Mouse (Mus musculus) ovary, postnatal 36 days (tissue): ENCODE data around the gene Itga3.

Source experiments
- DNase-seq: peaks from one replicate; pipeline ENCODE4 v3.0.0; 2022; ENCODE audit warnings: low spot score, mixed read lengths

Gene Itga3

GRCm38 (mm10) chr11:95071266-95071665, 5.3 kb downstream of the Itga3 start:
- DNase-seq: peak; percentile 32

GRCm38 (mm10) chr11:95070140-95071107, 6.2 kb downstream of the Itga3 start:
- no peak for DNase-seq

- no peak for DNase-seq
Measured at GRCm38 (mm10) chr11:95069226-95069957, 7.2 kb downstream of the Itga3 start.

- no peak for DNase-seq
Measured at GRCm38 (mm10) chr11:95056768-95057501, 19.7 kb downstream of the Itga3 start.

- DNase-seq: no peak
Measured at GRCm38 (mm10) chr11:95053062-95053461, 23.5 kb downstream of the Itga3 start.

- DNase-seq: peak; percentile 47
Measured at GRCm38 (mm10) chr11:95046980-95047680, 29.5 kb downstream of the Itga3 start.

- DNase-seq: no peak
Measured at GRCm38 (mm10) chr11:95044185-95044870, 32.3 kb downstream of the Itga3 start.

GRCm38 (mm10) chr11:95043608-95044007, 33.0 kb downstream of the Itga3 start:
- DNase-seq: no peak

GRCm38 (mm10) chr11:95043060-95043459, 33.5 kb downstream of the Itga3 start:
- DNase-seq: no peak

- peak; percentile 69 for DNase-seq
Measured at GRCm38 (mm10) chr11:95042096-95042495, 34.5 kb downstream of the Itga3 start.

- DNase-seq: peak; percentile 95
Measured at GRCm38 (mm10) chr11:95041139-95041609, 35.4 kb downstream of the Itga3 start, which contains the start of gene Pdk2. Gene Pdk2 (minus strand): TSS chr11:95041354.

- peak; percentile 68 for DNase-seq
Measured at GRCm38 (mm10) chr11:95040491-95041138, 36.0 kb downstream of the Itga3 start.

- DNase-seq: no peak
Measured at GRCm38 (mm10) chr11:95039766-95040165, 36.8 kb downstream of the Itga3 start.

- no peak for DNase-seq
Measured at GRCm38 (mm10) chr11:95038818-95039655, 37.6 kb downstream of the Itga3 start.

GRCm38 (mm10) chr11:95038156-95038817, 38.3 kb downstream of the Itga3 start:
- DNase-seq: no peak

GRCm38 (mm10) chr11:95037306-95037705, 39.3 kb downstream of the Itga3 start:
- DNase-seq: no peak

GRCm38 (mm10) chr11:95036521-95036920, 40.1 kb downstream of the Itga3 start:
- no peak for DNase-seq

GRCm38 (mm10) chr11:95034902-95035301, 41.7 kb downstream of the Itga3 start:
- no peak for DNase-seq

- DNase-seq: no peak
Measured at GRCm38 (mm10) chr11:95033617-95034016, 43.0 kb downstream of the Itga3 start.
